Mouse (Mus musculus) lung, postnatal 25 days (tissue): Measurements from ENCODE around the gene Rbm28.
A peak's percentile ranks its signal among the peaks of the same experiment; 100 is the strongest.

Experiments
- DNase-seq: peaks from one replicate; pipeline ENCODE4 v3.0.0; 2022; ENCODE audit warnings: low spot score

Gene Rbm28

GRCm38 (mm10) chr6:29164314-29165244 lies at the start of gene Rbm28:
Gene Rbm28, minus strand, starts transcription at chr6:29165006.
- DNase-seq, result peak; percentile 89

- DNase-seq, result peak; percentile 53
Measured at GRCm38 (mm10) chr6:29214245-29214644, 49.4 kb upstream of the Rbm28 start.

DNA sequence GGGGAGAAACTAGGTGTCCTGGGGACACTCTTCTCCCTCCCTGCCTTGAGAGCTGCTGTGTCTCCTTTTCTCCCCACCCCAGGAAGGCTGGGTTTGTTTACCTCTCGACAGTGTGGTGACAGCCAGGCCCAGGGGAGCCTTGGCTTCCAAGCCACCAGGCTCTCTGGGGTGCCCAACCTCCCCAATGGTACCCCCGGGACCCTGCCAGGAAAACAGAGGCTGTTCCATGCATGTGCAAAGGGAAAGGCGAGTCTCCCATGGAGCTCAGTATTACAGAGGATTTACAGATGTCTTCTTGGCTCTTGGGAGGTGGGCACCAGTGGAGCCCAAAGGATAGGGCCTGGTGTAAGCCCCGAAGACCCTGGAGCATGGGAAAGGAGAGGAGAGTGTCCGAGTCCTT lies 48.6 kb upstream of the Rbm28 start:
- no peak for DNase-seq

DNA sequence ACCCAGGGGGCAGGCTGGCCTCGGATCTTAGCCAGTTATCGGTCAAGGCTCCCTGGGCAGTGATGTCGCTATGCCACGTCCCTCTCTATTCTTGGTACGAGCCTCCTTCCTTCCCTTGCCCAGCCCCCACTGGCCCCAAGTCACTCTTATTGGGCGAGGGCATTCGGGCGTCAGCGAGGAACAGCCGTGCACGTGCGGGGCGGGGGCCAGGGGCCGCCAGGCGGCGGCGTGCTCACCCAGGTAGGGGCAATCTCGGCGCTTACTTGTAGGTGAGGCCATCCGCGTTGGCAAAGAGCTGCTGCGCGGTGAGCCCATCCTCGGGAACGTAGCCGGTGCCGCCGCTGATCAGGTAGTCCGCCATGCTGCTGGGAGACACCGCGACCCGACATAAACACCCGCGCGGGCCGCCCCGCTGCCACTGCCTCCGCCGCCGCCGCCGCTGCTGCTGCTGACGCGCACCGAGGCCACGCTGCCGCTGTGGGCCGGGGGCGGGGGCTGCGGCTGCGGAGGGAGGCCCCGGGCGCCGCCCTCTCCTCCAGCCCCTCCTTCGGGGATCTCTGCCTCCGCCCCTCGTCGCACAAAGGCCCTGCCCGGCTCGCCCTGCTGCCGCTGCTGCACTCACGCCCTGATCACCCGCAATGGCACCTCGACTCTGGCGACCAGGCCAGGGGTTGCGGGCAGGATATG lies 47.1 kb upstream of the Rbm28 start:
- DNase-seq, result peak; percentile 90

- no peak for DNase-seq
Measured at GRCm38 (mm10) chr6:29211146-29211545, 46.3 kb upstream of the Rbm28 start.

- no peak for DNase-seq
Measured at GRCm38 (mm10) chr6:29210231-29210936, 45.6 kb upstream of the Rbm28 start.

GRCm38 (mm10) chr6:29208178-29208577 lies 43.4 kb upstream of the Rbm28 start:
- DNase-seq, result peak; percentile 62

- no peak for DNase-seq
Measured at GRCm38 (mm10) chr6:29207017-29207416, 42.2 kb upstream of the Rbm28 start.

DNA sequence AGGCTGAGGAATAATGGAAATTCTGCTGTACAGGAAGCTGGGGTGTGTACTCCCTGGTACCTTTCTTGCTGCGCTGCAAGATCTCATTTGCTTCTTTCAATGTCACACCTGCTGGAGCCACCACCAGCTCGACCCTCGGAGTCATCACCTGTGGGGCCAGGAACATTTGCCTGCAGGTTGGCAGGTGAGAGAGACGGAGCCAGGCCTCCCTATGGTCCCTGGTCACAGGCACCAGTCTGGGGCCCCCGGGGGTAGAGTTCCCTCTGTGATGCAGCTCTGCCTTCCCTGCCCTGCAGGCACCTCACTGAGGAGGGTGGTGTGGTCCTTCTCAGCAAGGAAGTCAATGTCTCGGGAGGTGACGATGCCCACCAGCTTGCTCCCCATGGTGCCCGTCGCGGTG lies 41.2 kb upstream of the Rbm28 start:
- no peak for DNase-seq

GRCm38 (mm10) chr6:29204932-29205614 lies 40.3 kb upstream of the Rbm28 start:
- peak; percentile 56 for DNase-seq

GRCm38 (mm10) chr6:29203861-29204585 lies 39.2 kb upstream of the Rbm28 start:
- DNase-seq, result no peak

- DNase-seq, result no peak
Measured at GRCm38 (mm10) chr6:29203096-29203495, 38.3 kb upstream of the Rbm28 start.

GRCm38 (mm10) chr6:29201988-29202387 lies 37.2 kb upstream of the Rbm28 start:
- DNase-seq, result no peak

DNA sequence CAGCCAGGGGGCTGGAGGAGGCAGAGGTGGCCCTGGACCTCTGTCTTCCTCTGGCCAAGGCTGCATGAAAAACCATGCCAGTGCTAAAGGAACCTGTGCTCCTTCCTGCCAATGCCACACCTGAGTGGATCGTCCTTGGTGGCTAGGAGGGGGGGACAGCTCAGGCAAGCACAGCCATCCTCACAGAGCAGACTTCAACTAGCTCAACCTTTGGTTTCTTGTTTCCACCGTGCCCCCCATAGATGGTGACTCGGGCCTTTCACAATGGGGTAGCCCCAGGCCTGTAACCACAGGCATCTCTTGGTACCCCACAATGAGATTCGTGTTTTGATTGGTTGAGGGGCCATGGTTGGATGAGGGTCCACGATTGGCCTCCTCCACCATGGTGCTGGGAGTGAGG lies 36.5 kb upstream of the Rbm28 start:
- no peak for DNase-seq

DNA sequence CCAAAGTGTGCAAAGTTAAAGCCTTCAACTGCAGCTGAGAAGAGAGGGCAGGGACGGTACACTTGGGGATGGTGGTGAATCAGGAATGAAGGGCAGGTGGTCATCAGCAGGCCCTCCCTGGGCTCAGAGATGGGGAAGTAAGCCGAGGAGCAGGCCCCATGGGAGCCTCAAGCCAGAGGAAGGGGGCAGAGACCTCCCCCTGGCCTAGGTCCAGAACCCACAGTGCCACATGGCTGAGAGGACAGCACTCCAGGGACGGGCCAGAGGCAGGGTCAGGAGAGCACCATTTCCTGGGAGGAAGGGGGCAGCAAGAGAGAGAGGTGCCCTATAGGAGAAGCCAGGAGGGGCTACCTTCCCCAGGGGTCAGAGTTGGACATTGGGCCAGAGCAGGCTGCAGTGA lies 35.7 kb upstream of the Rbm28 start:
- DNase-seq, result no peak

- DNase-seq, result no peak
Measured at GRCm38 (mm10) chr6:29199223-29199855, 34.5 kb upstream of the Rbm28 start.

GRCm38 (mm10) chr6:29198309-29199222 lies 33.8 kb upstream of the Rbm28 start:
- DNase-seq, result peak; percentile 92

DNA sequence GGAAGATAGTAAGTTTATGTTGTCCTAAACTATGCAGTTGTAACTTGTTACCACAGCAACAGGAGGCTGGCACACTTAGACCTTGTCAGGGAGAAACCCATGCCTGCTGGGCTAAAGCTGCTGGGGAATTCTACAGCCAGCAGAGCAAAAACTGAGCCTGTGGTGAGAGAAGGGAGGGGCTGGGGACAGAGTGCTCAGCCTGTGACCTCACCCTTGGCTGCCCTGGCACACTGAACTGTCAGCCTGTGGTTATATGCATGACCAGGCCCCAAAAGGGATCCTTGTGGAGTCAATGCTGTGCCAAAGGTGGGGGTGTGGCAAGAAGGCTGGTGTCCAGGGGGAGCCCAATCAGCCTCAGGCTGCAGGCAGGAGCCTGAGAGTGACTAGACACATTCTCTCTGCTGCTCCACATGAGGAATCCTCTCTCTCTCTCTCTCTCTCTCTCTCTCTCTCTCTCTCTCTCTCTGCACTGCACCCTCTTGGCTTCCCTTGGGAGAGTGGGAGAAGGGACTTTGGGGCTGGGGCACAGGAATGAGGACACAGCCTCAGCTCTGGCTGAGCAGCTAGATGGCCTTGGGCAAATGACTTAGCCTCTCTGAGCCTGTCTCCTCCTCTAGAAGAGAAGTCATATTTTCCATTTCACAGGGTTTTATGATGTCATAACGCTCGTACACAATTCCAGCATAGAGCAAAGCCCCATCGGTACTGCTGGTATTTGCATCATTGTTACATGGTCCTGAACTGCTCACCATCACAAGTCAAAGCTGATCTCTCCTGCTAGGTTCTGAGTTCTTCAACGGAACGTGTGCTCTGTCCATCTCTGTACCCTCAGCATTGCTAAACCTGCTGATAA lies 31.3 kb upstream of the Rbm28 start:
- no peak for DNase-seq

- DNase-seq, result no peak
Measured at GRCm38 (mm10) chr6:29195146-29195545, 30.3 kb upstream of the Rbm28 start.
